ENCODE assay signal across 9 mouse cellular contexts in genomic region chr5:34565545-34566283, GRCm38 (mm10). TPM values are rescaled to one million over a fixed set of nuclear protein-coding genes. Genes with fewer than 3 reads are reported as not detected.
A peak's percentile ranks its signal among the peaks of the same experiment; 100 is the strongest.
DNase-seq lines count a peak whose midpoint lies in the region; ATAC-seq and TF ChIP-seq lines count a peak whose summit lies in the region.
"Had no signal": no experiment of that assay in that cellular context is flagged by ENCODE, and none has a peak within 500 bp of the region (broad histone marks: within the 10 kb centered on the region; RNA-seq: fewer than 3 reads in every experiment).

No protein-coding gene starts in this region.

- peak overlapping the region; percentile 55; the same call in 1 of the 2 replicates for H3K27ac ChIP-seq in liver, postnatal 0 days (ENCODE audit: low read depth)
- H3K27ac ChIP-seq: embryonic facial prominence, embryonic 12.5 days had no signal

- H3K4me2 ChIP-seq in liver, postnatal 0 days (ENCODE audit: low read depth, low read length) = peak overlapping the region; percentile 39
- H3K4me2 ChIP-seq: embryonic facial prominence, embryonic 12.5 days had no signal

- peak; percentile 32 to 38 for DNase-seq in adrenal gland, postnatal 36 days
- no peak for DNase-seq in adrenal gland, postnatal 25 days
- peak; percentile 39 for DNase-seq in urinary bladder, postnatal 25 days (ENCODE audit: low spot score)
- DNase-seq in urinary bladder, postnatal 10 days (ENCODE audit: low spot score) = no peak
- peak; percentile 78 for DNase-seq in heart, postnatal 4 days
- peak; percentile 29 for DNase-seq in liver, postnatal 0 days
- DNase-seq in telencephalon, adult 2 months (ENCODE audit: low read depth, low spot score) = peak; percentile 78
- DNase-seq in yolk sac, embryonic 10.5 days (ENCODE audit: low spot score) = no peak

- H3K9me3 ChIP-seq in liver, postnatal 0 days (ENCODE audit: low read length) = no peaks in the 10 kb centered on the region
- H3K9me3 ChIP-seq: embryonic facial prominence, embryonic 12.5 days had no signal

- no peak for TF ChIP-seq CTCF in liver, postnatal 0 days (IDR thresholded peaks at IDR 0.05; ENCODE audit: low read depth)

- no peak for TF ChIP-seq EP300 in liver, postnatal 0 days (IDR thresholded peaks at IDR 0.05; ENCODE audit: low read depth)

- peaks cover 26% of the 10 kb centered on the region for H3K4me1 ChIP-seq in liver, postnatal 0 days (ENCODE audit: insufficient read depth)
- H3K4me1 ChIP-seq: embryonic facial prominence, embryonic 12.5 days had no signal

- peak; percentile 64 for ATAC-seq in liver, postnatal 0 days

- 41% methylated on average over 7 of the region's 7 CpGs for WGBS in liver, postnatal 0 days (ENCODE audit: insufficient replicate concordance)

- H3K9ac ChIP-seq in liver, postnatal 0 days (replicated peaks) = no peak overlapping the region
- H3K9ac ChIP-seq: embryonic facial prominence, embryonic 12.5 days had no signal

- H3K36me3 ChIP-seq in liver, postnatal 0 days (replicated peaks; ENCODE audit: insufficient read depth, low read length) = peaks cover 25% of the 10 kb centered on the region

- no peak overlapping the region for H3K4me3 ChIP-seq in liver, postnatal 0 days (ENCODE audit: low read depth, low read length)
- H3K4me3 ChIP-seq: embryonic facial prominence, embryonic 12.5 days had no signal

- no peaks in the 10 kb centered on the region for H3K27me3 ChIP-seq in liver, postnatal 0 days (ENCODE audit: insufficient read depth, low read length)
- H3K27me3 ChIP-seq: embryonic facial prominence, embryonic 12.5 days had no signal

RNA-seq across cellular contexts. Expression of gene Add1, which starts 7.8 kb away (rescaled TPM):
- total RNA-seq in adrenal gland, postnatal 36 days (2021) = 100 to 1,000 TPM; 141 to 156 TPM
- total RNA-seq in adrenal gland, postnatal 25 days (2021) = 139 and 181 TPM in 2 replicates
- 100 to 1,000 TPM; 202 to 209 TPM for total RNA-seq in heart, postnatal 4 days (2021)
- 52.0 and 54.8 TPM in 2 replicates for polyA plus RNA-seq in liver, postnatal 0 days (2015; fragmentation: Nextera tagmentation; extraction: Ambion mirVana)

RNA-seq across cellular contexts. Expression of gene Sh3bp2, which starts 40.1 kb away (rescaled TPM):
- total RNA-seq in adrenal gland, postnatal 36 days (2021) = 10 to 100 TPM; 15.4 to 17.3 TPM
- total RNA-seq in adrenal gland, postnatal 25 days (2021) = 16.6 and 19.9 TPM in 2 replicates
- 1 to 10 TPM; 6.1 to 7.9 TPM for total RNA-seq in heart, postnatal 4 days (2021)
- 7.7 and 9.8 TPM in 2 replicates for polyA plus RNA-seq in liver, postnatal 0 days (2015; fragmentation: Nextera tagmentation; extraction: Ambion mirVana)

RNA-seq across cellular contexts. Expression of gene Tnip2, which starts 51.9 kb away (rescaled TPM):
- total RNA-seq in adrenal gland, postnatal 36 days (2021) = 10 to 100 TPM; 15.0 to 16.8 TPM
- total RNA-seq in adrenal gland, postnatal 25 days (2021) = 14.9 and 24.7 TPM in 2 replicates
- total RNA-seq in heart, postnatal 4 days (2021) = 10 to 100 TPM in 1 of 2 experiments, 1 to 10 TPM in 1; 8.8 to 10.3 TPM
- polyA plus RNA-seq in liver, postnatal 0 days (2015; fragmentation: Nextera tagmentation; extraction: Ambion mirVana) = 5.3 and 5.5 TPM in 2 replicates

Comparison
In these comparisons a context has a peak if more than half of its experiments do, and no peak if none do; other contexts are left out.
1. DNase-seq: peak in adrenal gland, postnatal 36 days (2 of 2), urinary bladder, postnatal 25 days (single experiment), heart, postnatal 4 days (single experiment), liver, postnatal 0 days (single experiment) and telencephalon, adult 2 months (single experiment); none in adrenal gland, postnatal 25 days (single experiment), urinary bladder, postnatal 10 days (single experiment) and yolk sac, embryonic 10.5 days (single experiment).